Comparison of ENCODE assay signal across 24 mouse cellular contexts in the genomic region with DNA sequence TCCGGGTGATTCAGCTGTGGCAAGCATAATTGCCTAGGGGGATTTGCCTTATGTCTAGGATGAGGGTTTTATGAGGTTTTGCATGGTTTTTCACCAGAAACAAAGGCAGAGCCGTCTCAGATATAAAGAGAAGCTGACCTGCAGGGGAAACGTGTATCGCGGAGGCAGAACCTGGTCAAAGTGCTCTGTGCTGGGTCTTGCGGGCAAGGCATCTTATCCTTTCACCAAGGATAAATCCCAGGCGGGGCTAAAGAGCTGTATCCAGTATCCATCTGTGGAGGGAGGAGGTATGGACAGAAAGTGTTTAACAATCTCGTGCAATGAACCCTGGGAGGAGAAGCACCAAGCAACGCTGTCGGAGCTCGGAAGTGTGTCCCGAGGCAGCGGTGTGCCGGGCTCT. TPM values are rescaled to one million over a fixed set of nuclear protein-coding genes. Genes with fewer than 3 reads are reported as not detected.
DNase-seq lines count a peak whose midpoint lies in the region; ATAC-seq lines count a peak whose summit lies in the region.
"Had no signal": no experiment of that assay in that cellular context is flagged by ENCODE, and none has a peak within 500 bp of the region (broad histone marks: within the 10 kb centered on the region; RNA-seq: fewer than 3 reads in every experiment).

No protein-coding gene starts in this region.

- 0 out of 2 replicates have a peak, but pooled peaks have one; percentile 6 for ATAC-seq in hindbrain, embryonic 11.5 days (ENCODE audit: low FRiP score)
- no peak for ATAC-seq in hindbrain, embryonic 12.5 days (ENCODE audit: low FRiP score)
- no peak for ATAC-seq in midbrain, embryonic 12.5 days (ENCODE audit: low FRiP score, low read depth)
- no peak for ATAC-seq in neural tube, embryonic 13.5 days (ENCODE audit: low read depth)
- ATAC-seq in megakaryocyte-erythroid progenitor cell, adult 5-6 weeks (replicated peaks; ENCODE audit: low FRiP score, low TSS enrichment, poor library complexity, severe bottlenecking), result no peak
- ATAC-seq: CD4-positive, CD25-positive, alpha-beta regulatory T cell, adult 4 months; forebrain, embryonic 15.5 days; liver, embryonic 12.5 days had no signal

- no peak overlapping the region for H3K4me3 ChIP-seq in hindbrain, embryonic 11.5 days (ENCODE audit: low read depth, low read length)
- H3K4me3 ChIP-seq in hindbrain, embryonic 10.5 days, result no peak overlapping the region
- H3K4me3 ChIP-seq in hindbrain, embryonic 12.5 days, result no peak overlapping the region
- no peak overlapping the region for H3K4me3 ChIP-seq in midbrain, embryonic 12.5 days
- H3K4me3 ChIP-seq in neural tube, embryonic 13.5 days, result 0 out of 2 replicates have a peak overlapping the region, but pooled peaks have one; percentile 9
- H3K4me3 ChIP-seq: embryonic facial prominence, embryonic 10.5 days; forebrain, embryonic 15.5 days; heart, adult 2 months; kidney, embryonic 15.5 days; limb, embryonic 13.5 days; liver, embryonic 12.5 days had no signal

- no peak overlapping the region for H3K4me2 ChIP-seq in hindbrain, embryonic 11.5 days (replicated peaks; ENCODE audit: low read depth, low read length)
- H3K4me2 ChIP-seq in hindbrain, embryonic 12.5 days (replicated peaks), result no peak overlapping the region
- no peak overlapping the region for H3K4me2 ChIP-seq in midbrain, embryonic 12.5 days (replicated peaks)
- H3K4me2 ChIP-seq in neural tube, embryonic 13.5 days, result peak overlapping the region; percentile 25
- H3K4me2 ChIP-seq: forebrain, embryonic 15.5 days; kidney, embryonic 15.5 days; limb, embryonic 13.5 days; liver, embryonic 12.5 days had no signal

- H3K9me3 ChIP-seq in hindbrain, embryonic 11.5 days (ENCODE audit: control insufficient read depth, low read length), result no peaks in the 10 kb centered on the region
- H3K9me3 ChIP-seq in hindbrain, embryonic 10.5 days, result no peaks in the 10 kb centered on the region
- no peaks in the 10 kb centered on the region for H3K9me3 ChIP-seq in hindbrain, embryonic 12.5 days (replicated peaks)
- no peaks in the 10 kb centered on the region for H3K9me3 ChIP-seq in midbrain, embryonic 12.5 days
- H3K9me3 ChIP-seq in neural tube, embryonic 13.5 days, result no peaks in the 10 kb centered on the region
- H3K9me3 ChIP-seq: embryonic facial prominence, embryonic 10.5 days; forebrain, embryonic 15.5 days; kidney, embryonic 15.5 days; limb, embryonic 13.5 days; liver, embryonic 12.5 days had no signal

- no peaks in the 10 kb centered on the region for H3K4me1 ChIP-seq in hindbrain, embryonic 11.5 days (replicated peaks; ENCODE audit: control insufficient read depth, insufficient read depth, low read length)
- H3K4me1 ChIP-seq in hindbrain, embryonic 10.5 days (replicated peaks), result no peaks in the 10 kb centered on the region
- H3K4me1 ChIP-seq in hindbrain, embryonic 12.5 days, result no peaks in the 10 kb centered on the region
- H3K4me1 ChIP-seq in midbrain, embryonic 12.5 days, result peaks cover 2% of the 10 kb centered on the region; the same call in 1 of the 2 replicates
- H3K4me1 ChIP-seq in neural tube, embryonic 13.5 days (replicated peaks), result peaks cover 8% of the 10 kb centered on the region
- H3K4me1 ChIP-seq: forebrain, embryonic 15.5 days; kidney, embryonic 15.5 days; limb, embryonic 13.5 days; liver, embryonic 12.5 days had no signal

- DNase-seq in hindbrain, embryonic 11.5 days (ENCODE audit: low spot score), result no peak
- no peak for DNase-seq in hindbrain, embryonic 10.5 days (ENCODE audit: low spot score)
- no peak for DNase-seq in gastrocnemius, postnatal 25 days
- DNase-seq in urinary bladder, postnatal 25 days (ENCODE audit: low spot score), result no peak
- DNase-seq: adrenal gland, postnatal 14 days; cerebellum, adult 8-10 months; gastrocnemius, postnatal 14 days; heart, adult 2 months; kidney, adult 11 months; kidney, postnatal 4 days; lung, adult 18-20 months; lung, postnatal 14 days; thymus, adult 18-20 months; thymus, postnatal 36 days had no signal

- no peaks in the 10 kb centered on the region for H3K27me3 ChIP-seq in hindbrain, embryonic 11.5 days (ENCODE audit: control insufficient read depth, insufficient read depth, low read length)
- H3K27me3 ChIP-seq in hindbrain, embryonic 10.5 days (ENCODE audit: insufficient read depth, poor library complexity, severe bottlenecking), result 0 out of 2 replicates have a peak, but pooled peaks cover 3% of the 10 kb centered on the region
- 0 out of 2 replicates have a peak, but pooled peaks cover 3% of the 10 kb centered on the region for H3K27me3 ChIP-seq in hindbrain, embryonic 12.5 days
- H3K27me3 ChIP-seq in midbrain, embryonic 12.5 days, result no peaks in the 10 kb centered on the region; the same call in 1 of the 2 replicates
- no peaks in the 10 kb centered on the region for H3K27me3 ChIP-seq in neural tube, embryonic 13.5 days
- H3K27me3 ChIP-seq: forebrain, embryonic 15.5 days had no signal

- H3K36me3 ChIP-seq in hindbrain, embryonic 11.5 days (ENCODE audit: control insufficient read depth, insufficient read depth, low read length), result no peaks in the 10 kb centered on the region
- no peaks in the 10 kb centered on the region for H3K36me3 ChIP-seq in hindbrain, embryonic 10.5 days
- H3K36me3 ChIP-seq in hindbrain, embryonic 12.5 days, result no peaks in the 10 kb centered on the region
- H3K36me3 ChIP-seq in midbrain, embryonic 12.5 days, result no peaks in the 10 kb centered on the region
- H3K36me3 ChIP-seq in neural tube, embryonic 13.5 days, result no peaks in the 10 kb centered on the region
- H3K36me3 ChIP-seq: embryonic facial prominence, embryonic 10.5 days; forebrain, embryonic 15.5 days; kidney, embryonic 15.5 days; limb, embryonic 13.5 days; liver, embryonic 12.5 days had no signal

- H3K27ac ChIP-seq in hindbrain, embryonic 11.5 days (ENCODE audit: low read depth, low read length), result no peak overlapping the region; the same call in 1 of the 2 replicates
- no peak overlapping the region for H3K27ac ChIP-seq in hindbrain, embryonic 10.5 days
- H3K27ac ChIP-seq in hindbrain, embryonic 12.5 days, result peak overlapping the region; percentile 76
- H3K27ac ChIP-seq in midbrain, embryonic 12.5 days (replicated peaks), result peak overlapping the region; percentile 42; the same call in 1 of the 2 replicates
- peak overlapping the region; percentile 89 for H3K27ac ChIP-seq in neural tube, embryonic 13.5 days (replicated peaks)
- H3K27ac ChIP-seq: embryonic facial prominence, embryonic 10.5 days; forebrain, embryonic 15.5 days; heart, adult 2 months; kidney, embryonic 15.5 days; limb, embryonic 13.5 days; liver, embryonic 12.5 days had no signal

- no peak overlapping the region for H3K9ac ChIP-seq in hindbrain, embryonic 11.5 days (ENCODE audit: low read depth, low read length)
- no peak overlapping the region for H3K9ac ChIP-seq in hindbrain, embryonic 12.5 days
- no peak overlapping the region for H3K9ac ChIP-seq in midbrain, embryonic 12.5 days (replicated peaks)
- no peak overlapping the region for H3K9ac ChIP-seq in neural tube, embryonic 13.5 days
- H3K9ac ChIP-seq: forebrain, embryonic 15.5 days; kidney, embryonic 15.5 days; limb, embryonic 13.5 days; liver, embryonic 12.5 days had no signal

- 79% methylated on average over 14 of the region's 14 CpGs for WGBS in hindbrain, embryonic 11.5 days
- 81% methylated on average over 14 of the region's 14 CpGs for WGBS in hindbrain, embryonic 10.5 days
- 72% methylated on average over 14 of the region's 14 CpGs for WGBS in hindbrain, embryonic 12.5 days
- 75% methylated on average over 14 of the region's 14 CpGs for WGBS in midbrain, embryonic 12.5 days
- 44% methylated on average over 14 of the region's 14 CpGs for WGBS in neural tube, embryonic 13.5 days

RNA-seq across cellular contexts. Expression of a gene that starts 7.2 kb away (rescaled TPM):
- polyA plus RNA-seq in hindbrain, embryonic 11.5 days (2014; fragmentation: Nextera tagmentation; extraction: Ambion mirVana), result 22.2 and 29.2 TPM in 2 replicates
- 4.5 and 15.0 TPM in 2 replicates for polyA plus RNA-seq in hindbrain, embryonic 10.5 days (2016; fragmentation: Nextera tagmentation; extraction: Ambion mirVana)
- 48.9 and 49.7 TPM in 2 replicates for polyA plus RNA-seq in hindbrain, embryonic 12.5 days (2016; fragmentation: Nextera tagmentation; extraction: Ambion mirVana)
- polyA plus RNA-seq in midbrain, embryonic 12.5 days (2016; fragmentation: Nextera tagmentation; extraction: Ambion mirVana), result 24.0 and 25.4 TPM in 2 replicates
- 50.0 and 54.2 TPM in 2 replicates for polyA plus RNA-seq in neural tube, embryonic 13.5 days (2015; fragmentation: Nextera tagmentation; extraction: Ambion mirVana)
- total RNA-seq in gastrocnemius, postnatal 25 days (2021), result under 1 TPM in 1 of 2 experiments, not detected in 1; 0.16 TPM
- total RNA-seq in megakaryocyte-erythroid progenitor cell, adult 5-6 weeks (2014; fragmentation: Nextera tagmentation), result 0.27 and 1.5 TPM in 2 replicates
- total RNA-seq in megakaryocyte-erythroid progenitor cell, adult 5-6 weeks (2017), result 0.65 and 1.8 TPM in 2 replicates

RNA-seq across cellular contexts. Expression of a gene that starts 55.3 kb away (rescaled TPM):
- polyA plus RNA-seq in hindbrain, embryonic 11.5 days (2014; fragmentation: Nextera tagmentation; extraction: Ambion mirVana), result 3.9 and 4.1 TPM in 2 replicates
- polyA plus RNA-seq in hindbrain, embryonic 10.5 days (2016; fragmentation: Nextera tagmentation; extraction: Ambion mirVana), result 3.0 and 3.9 TPM in 2 replicates
- 3.5 and 3.6 TPM in 2 replicates for polyA plus RNA-seq in hindbrain, embryonic 12.5 days (2016; fragmentation: Nextera tagmentation; extraction: Ambion mirVana)
- 4.7 and 6.4 TPM in 2 replicates for polyA plus RNA-seq in midbrain, embryonic 12.5 days (2016; fragmentation: Nextera tagmentation; extraction: Ambion mirVana)
- 5.3 and 5.9 TPM in 2 replicates for polyA plus RNA-seq in neural tube, embryonic 13.5 days (2015; fragmentation: Nextera tagmentation; extraction: Ambion mirVana)
- total RNA-seq in gastrocnemius, postnatal 25 days (2021), result 10 to 100 TPM in 1 of 2 experiments, 1 to 10 TPM in 1; 9.5 to 11.7 TPM
- total RNA-seq in megakaryocyte-erythroid progenitor cell, adult 5-6 weeks (2014; fragmentation: Nextera tagmentation), result 23.9 and 24.2 TPM in 2 replicates
- 13.8 and 16.7 TPM in 2 replicates for total RNA-seq in megakaryocyte-erythroid progenitor cell, adult 5-6 weeks (2017)

Comparison
In these comparisons a context has a peak if more than half of its experiments do, and no peak if none do; other contexts are left out.
1. H3K27ac ChIP-seq: peak in hindbrain, embryonic 12.5 days (single experiment), midbrain, embryonic 12.5 days (single experiment) and neural tube, embryonic 13.5 days (single experiment); none in hindbrain, embryonic 11.5 days (single experiment) and hindbrain, embryonic 10.5 days (single experiment).